Comparison of ENCODE assay signal across 11 mouse cellular contexts in genomic region chr12:36207800-36208148, GRCm38 (mm10). TPM values are rescaled to one million over a fixed set of nuclear protein-coding genes. Genes with fewer than 3 reads are reported as not detected.
A peak's percentile ranks its signal among the peaks of the same experiment; 100 is the strongest.
DNase-seq lines count a peak whose midpoint lies in the region; ATAC-seq and TF ChIP-seq lines count a peak whose summit lies in the region.
"Had no signal": no experiment of that assay in that cellular context is flagged by ENCODE, and none has a peak within 500 bp of the region (broad histone marks: within the 10 kb centered on the region; RNA-seq: fewer than 3 reads in every experiment).

No protein-coding gene starts in this region.

- no peaks in the 10 kb centered on the region for H3K36me3 ChIP-seq in forebrain, postnatal 0 days (ENCODE audit: insufficient read depth)
- H3K36me3 ChIP-seq in intestine, embryonic 15.5 days, result no peaks in the 10 kb centered on the region
- H3K36me3 ChIP-seq in neural tube, embryonic 14.5 days (ENCODE audit: control insufficient read depth, insufficient read depth, low read length), result no peaks in the 10 kb centered on the region

- no peak for TF ChIP-seq CTCF in layer of hippocampus, adult 2 months (conservative IDR thresholded peaks at IDR 0.05)
- no peak for TF ChIP-seq CTCF in forebrain, postnatal 0 days (IDR thresholded peaks at IDR 0.05; ENCODE audit: low read depth)

- no peaks in the 10 kb centered on the region for H3K27me3 ChIP-seq in forebrain, postnatal 0 days (ENCODE audit: insufficient read depth, low read length)
- H3K27me3 ChIP-seq in intestine, embryonic 15.5 days (replicated peaks), result no peaks in the 10 kb centered on the region
- H3K27me3 ChIP-seq in neural tube, embryonic 14.5 days (ENCODE audit: control insufficient read depth, insufficient read depth, low read length), result no peaks in the 10 kb centered on the region

- H3K9me3 ChIP-seq in forebrain, postnatal 0 days (ENCODE audit: low read length), result no peaks in the 10 kb centered on the region
- no peaks in the 10 kb centered on the region for H3K9me3 ChIP-seq in intestine, embryonic 15.5 days
- H3K9me3 ChIP-seq in neural tube, embryonic 14.5 days (ENCODE audit: control insufficient read depth, low read length), result no peaks in the 10 kb centered on the region

- no peaks in the 10 kb centered on the region for H3K4me1 ChIP-seq in forebrain, postnatal 0 days (ENCODE audit: insufficient read depth)
- H3K4me1 ChIP-seq in intestine, embryonic 15.5 days (replicated peaks), result no peaks in the 10 kb centered on the region
- H3K4me1 ChIP-seq in neural tube, embryonic 14.5 days (ENCODE audit: control insufficient read depth, insufficient read depth, low read length), result peaks cover 6% of the 10 kb centered on the region; the same call in 1 of the 2 replicates

- no peak for ATAC-seq in forebrain, postnatal 0 days
- peak; percentile 51; the same call in 1 of the 2 replicates for ATAC-seq in intestine, embryonic 15.5 days
- ATAC-seq in neural tube, embryonic 14.5 days (ENCODE audit: low read depth), result peak; percentile 50
- no peak for ATAC-seq in CD4-positive, CD25-positive, alpha-beta regulatory T cell, adult 4 months

- H3K4me3 ChIP-seq in layer of hippocampus, adult 2 months, result peak overlapping the region; percentile 52
- 0 out of 2 replicates have a peak overlapping the region, but pooled peaks have one; percentile 16 for H3K4me3 ChIP-seq in forebrain, postnatal 0 days (ENCODE audit: low read depth, low read length)
- H3K4me3 ChIP-seq in intestine, embryonic 15.5 days (replicated peaks), result no peak overlapping the region
- H3K4me3 ChIP-seq in neural tube, embryonic 14.5 days (ENCODE audit: low read depth, low read length), result peak overlapping the region; percentile 12; the same call in 1 of the 2 replicates

- no peak overlapping the region for H3K9ac ChIP-seq in forebrain, postnatal 0 days
- H3K9ac ChIP-seq in intestine, embryonic 15.5 days, result no peak overlapping the region
- no peak overlapping the region for H3K9ac ChIP-seq in neural tube, embryonic 14.5 days (replicated peaks; ENCODE audit: low read depth, low read length)

- peak overlapping the region; percentile 72 for H3K27ac ChIP-seq in layer of hippocampus, adult 2 months
- H3K27ac ChIP-seq in forebrain, postnatal 0 days (ENCODE audit: low read depth, low read length), result no peak overlapping the region
- no peak overlapping the region for H3K27ac ChIP-seq in intestine, embryonic 15.5 days
- peak overlapping the region; percentile 34; the same call in 1 of the 2 replicates for H3K27ac ChIP-seq in neural tube, embryonic 14.5 days (ENCODE audit: low read depth, low read length)

- DNase-seq in layer of hippocampus, adult 2 months (ENCODE audit: low spot score in 2 of 2), result no peak
- no peak for DNase-seq in layer of hippocampus, adult 9-10 months (ENCODE audit: low spot score)
- DNase-seq in forebrain, postnatal 0 days, result no peak
- no peak for DNase-seq in c-Kit-positive CD71-positive TER-119-positive erythroid progenitor cells, embryonic 14.5 days (ENCODE audit: low spot score)

- peak overlapping the region; percentile 32 for H3K4me2 ChIP-seq in forebrain, postnatal 0 days (ENCODE audit: low read depth)
- H3K4me2 ChIP-seq in intestine, embryonic 15.5 days (replicated peaks), result peak overlapping the region; percentile 12
- H3K4me2 ChIP-seq in neural tube, embryonic 14.5 days (ENCODE audit: low read depth, low read length), result peak overlapping the region; percentile 36

- 57% methylated on average over 7 of the region's 7 CpGs for WGBS in forebrain, postnatal 0 days
- WGBS in intestine, embryonic 15.5 days, result 55% methylated on average over 7 of the region's 7 CpGs
- 43% methylated on average over 7 of the region's 7 CpGs for WGBS in neural tube, embryonic 14.5 days

RNA-seq across cellular contexts. Expression of gene Lrrc72, which starts 45.4 kb away (rescaled TPM):
- not detected for total RNA-seq in layer of hippocampus, adult 2 months (2021)
- total RNA-seq in forebrain, postnatal 0 days (2014; rRNA removed), result not detected in 2 replicates
- polyA plus RNA-seq in forebrain, postnatal 0 days (2015; fragmentation: Nextera tagmentation; extraction: Ambion mirVana), result not detected in 2 replicates
- polyA plus RNA-seq in intestine, embryonic 15.5 days (2015; fragmentation: Nextera tagmentation; extraction: Ambion mirVana), result not detected in 2 replicates
- polyA plus RNA-seq in neural tube, embryonic 14.5 days (2014; fragmentation: Nextera tagmentation; extraction: Ambion mirVana), result not detected in 2 replicates
- polyA plus RNA-seq in CD4-positive, CD25-positive, alpha-beta regulatory T cell, adult 4 months (2017; shearing (Covaris generic)), result not detected
- total RNA-seq: adrenal gland, postnatal 25 days; left cerebral cortex, postnatal 14 days; MEL had no signal
- polyA plus RNA-seq: frontal cortex, adult 2 months had no signal

RNA-seq across cellular contexts. Expression of gene Bzw2, which starts 49.9 kb away (rescaled TPM):
- 10 to 100 TPM; 57.4 to 62.5 TPM for total RNA-seq in layer of hippocampus, adult 2 months (2021)
- 379 and 428 TPM in 2 replicates for total RNA-seq in forebrain, postnatal 0 days (2014; rRNA removed)
- 433 and 494 TPM in 2 replicates for polyA plus RNA-seq in forebrain, postnatal 0 days (2015; fragmentation: Nextera tagmentation; extraction: Ambion mirVana)
- 185 and 204 TPM in 2 replicates for polyA plus RNA-seq in intestine, embryonic 15.5 days (2015; fragmentation: Nextera tagmentation; extraction: Ambion mirVana)
- polyA plus RNA-seq in neural tube, embryonic 14.5 days (2014; fragmentation: Nextera tagmentation; extraction: Ambion mirVana), result 425 and 430 TPM in 2 replicates
- polyA plus RNA-seq in CD4-positive, CD25-positive, alpha-beta regulatory T cell, adult 4 months (2017; shearing (Covaris generic)), result 100 to 1,000 TPM; 167 to 181 TPM

RNA-seq across cellular contexts. Expression of gene Ankmy2, which starts 50.9 kb away (rescaled TPM):
- 10 to 100 TPM; 55.5 to 60.2 TPM for total RNA-seq in layer of hippocampus, adult 2 months (2021)
- 77.7 and 80.0 TPM in 2 replicates for total RNA-seq in forebrain, postnatal 0 days (2014; rRNA removed)
- polyA plus RNA-seq in forebrain, postnatal 0 days (2015; fragmentation: Nextera tagmentation; extraction: Ambion mirVana), result 65.3 and 78.6 TPM in 2 replicates
- polyA plus RNA-seq in intestine, embryonic 15.5 days (2015; fragmentation: Nextera tagmentation; extraction: Ambion mirVana), result 35.9 and 37.6 TPM in 2 replicates
- polyA plus RNA-seq in neural tube, embryonic 14.5 days (2014; fragmentation: Nextera tagmentation; extraction: Ambion mirVana), result 84.6 and 87.6 TPM in 2 replicates
- polyA plus RNA-seq in CD4-positive, CD25-positive, alpha-beta regulatory T cell, adult 4 months (2017; shearing (Covaris generic)), result 10 to 100 TPM; 47.9 to 53.4 TPM

Comparison
In these comparisons a context has a peak if more than half of its experiments do, and no peak if none do; other contexts are left out.
1. H3K27ac ChIP-seq: peak in layer of hippocampus, adult 2 months (single experiment) and neural tube, embryonic 14.5 days (single experiment); none in forebrain, postnatal 0 days (single experiment) and intestine, embryonic 15.5 days (single experiment).
2. ATAC-seq: peak in intestine, embryonic 15.5 days (single experiment) and neural tube, embryonic 14.5 days (single experiment); none in forebrain, postnatal 0 days (single experiment) and CD4-positive, CD25-positive, alpha-beta regulatory T cell, adult 4 months (single experiment).
3. Peak in every context shown above with its lines, with median percentiles within 50 percentile points of each other: H3K4me2 ChIP-seq.